10 mouse cellular contexts compared by ENCODE assay signal in the genomic region with DNA sequence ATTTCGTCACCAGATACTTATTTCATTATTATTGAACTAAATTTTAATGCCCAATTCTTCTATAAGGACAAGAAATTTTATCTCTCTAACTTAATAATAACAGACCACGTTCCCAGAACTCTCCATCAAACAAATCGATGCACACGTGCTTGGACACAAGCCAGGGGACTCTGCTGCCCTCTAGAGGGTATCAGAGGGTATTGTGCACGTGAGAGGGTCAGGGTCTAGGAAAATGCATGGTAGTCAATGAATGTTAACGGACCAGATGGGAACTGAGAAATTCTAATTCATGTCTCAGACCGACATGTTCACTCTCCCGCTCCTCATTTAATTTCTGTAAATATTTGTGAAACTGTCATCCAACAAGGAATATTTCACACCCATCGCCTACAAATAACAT. TPM values are rescaled to one million over a fixed set of nuclear protein-coding genes. Genes with fewer than 3 reads are reported as not detected.
DNase-seq lines count a peak whose midpoint lies in the region; TF ChIP-seq lines count a peak whose summit lies in the region.
"Had no signal": no experiment of that assay in that cellular context is flagged by ENCODE, and none has a peak within 500 bp of the region (broad histone marks: within the 10 kb centered on the region; RNA-seq: fewer than 3 reads in every experiment).

No protein-coding gene starts in this region.

- H3K4me1 ChIP-seq in cerebellum, adult 2 months (ENCODE audit: control insufficient read depth, insufficient read depth, low read length), result peaks cover 4% of the 10 kb centered on the region; the same call in 1 of the 2 replicates
- no peaks in the 10 kb centered on the region for H3K4me1 ChIP-seq in lung, adult 2 months (ENCODE audit: control insufficient read depth, insufficient read depth, low read length)
- H3K4me1 ChIP-seq: stomach, embryonic 15.5 days had no signal

- H3K27ac ChIP-seq in cerebellum, adult 2 months (ENCODE audit: insufficient read depth, low read length), result no peak overlapping the region
- H3K27ac ChIP-seq: stomach, embryonic 15.5 days had no signal

- TF ChIP-seq CTCF in cerebellum, adult 2 months (IDR thresholded peaks at IDR 0.05; ENCODE audit: borderline replicate concordance, insufficient read depth, low read depth, low read length), result peak; percentile 49; the same call in 1 of the 2 replicates
- TF ChIP-seq CTCF in lung, adult 2 months (IDR thresholded peaks at IDR 0.05; ENCODE audit: insufficient read depth, low read length), result peak; percentile 58

- no peak overlapping the region for H3K4me3 ChIP-seq in cerebellum, adult 2 months (replicated peaks; ENCODE audit: insufficient read depth, low read depth, low read length)
- no peak overlapping the region for H3K4me3 ChIP-seq in lung, adult 2 months (replicated peaks; ENCODE audit: extremely low read depth, low read depth, low read length)
- H3K4me3 ChIP-seq: stomach, embryonic 15.5 days had no signal

- 52% methylated on average over 9 of the region's 9 CpGs for WGBS in cerebellum, adult 2 months
- 46% methylated on average over 9 of the region's 9 CpGs for WGBS in lung, adult 2 months

- H3K27me3 ChIP-seq in cerebellum, adult 2 months (ENCODE audit: control insufficient read depth, insufficient read depth, low read length), result no peaks in the 10 kb centered on the region
- H3K27me3 ChIP-seq: stomach, embryonic 15.5 days had no signal

- TF ChIP-seq POLR2A in cerebellum, adult 2 months (IDR thresholded peaks at IDR 0.05; ENCODE audit: borderline replicate concordance, insufficient read depth, low read length), result no peak
- TF ChIP-seq POLR2A in lung, adult 2 months (IDR thresholded peaks at IDR 0.05; ENCODE audit: borderline replicate concordance, extremely low read depth, low read depth, low read length), result no peak

- no peak for DNase-seq in cerebellum, adult 2 months
- DNase-seq in cerebellum, adult 9-11 months, result no peak
- DNase-seq in lung, adult 2 months, result no peak
- DNase-seq in lung, postnatal 4 days, result no peak
- DNase-seq in ZHBTc4 (ENCODE audit: low read depth, low spot score), result peak; percentile 82
- peak; percentile 62 for DNase-seq in induced T-regulatory cell, adult 2 months (ENCODE audit: low read depth)
- DNase-seq in cerebellum, postnatal 36 days, result no peak
- no peak for DNase-seq in frontal cortex, postnatal 14 days (ENCODE audit: low spot score in 2 of 2)
- DNase-seq: heart, postnatal 4 days had no signal

RNA-seq across cellular contexts. Expression of a gene that starts 18.5 kb away (rescaled TPM):
- polyA plus RNA-seq in cerebellum, adult 2 months (2012; rRNA removed), result 49.0 and 52.2 TPM in 2 replicates
- polyA plus RNA-seq in lung, adult 2 months (2012; rRNA removed), result 26.2 and 43.0 TPM in 2 replicates

RNA-seq across cellular contexts. Expression of a gene that starts 32.4 kb away (rescaled TPM):
- 14.6 and 17.3 TPM in 2 replicates for polyA plus RNA-seq in cerebellum, adult 2 months (2012; rRNA removed)
- polyA plus RNA-seq in lung, adult 2 months (2012; rRNA removed), result 46.6 and 54.4 TPM in 2 replicates

Comparison
In these comparisons a context has a peak if more than half of its experiments do, and no peak if none do; other contexts are left out.
1. DNase-seq: peak in ZHBTc4 (single experiment) and induced T-regulatory cell, adult 2 months (single experiment); none in cerebellum, adult 2 months (0 of 2), cerebellum, adult 9-11 months (single experiment), lung, adult 2 months (single experiment), lung, postnatal 4 days (0 of 2), cerebellum, postnatal 36 days (0 of 2) and frontal cortex, postnatal 14 days (0 of 2).